Mouse (Mus musculus) inflammation-experienced regulatory T-cells (primary cell): Measurements from ENCODE around the gene Nipsnap1. TPM values are rescaled to one million over a fixed set of nuclear protein-coding genes. Genes with fewer than 3 reads are reported as not detected.

Experiments used
- polyA plus RNA-seq, 2 experiments: library from polyadenylated mRNA; unstranded; fragments of 100-300 nt; shearing (Covaris generic); gene quantifications; one replicate each; pipeline ENCODE4 v1.2.1; 2017

Nipsnap1 gene
- polyA plus RNA-seq = 10 to 100 TPM; 31.1 to 34.4 TPM

DNA sequence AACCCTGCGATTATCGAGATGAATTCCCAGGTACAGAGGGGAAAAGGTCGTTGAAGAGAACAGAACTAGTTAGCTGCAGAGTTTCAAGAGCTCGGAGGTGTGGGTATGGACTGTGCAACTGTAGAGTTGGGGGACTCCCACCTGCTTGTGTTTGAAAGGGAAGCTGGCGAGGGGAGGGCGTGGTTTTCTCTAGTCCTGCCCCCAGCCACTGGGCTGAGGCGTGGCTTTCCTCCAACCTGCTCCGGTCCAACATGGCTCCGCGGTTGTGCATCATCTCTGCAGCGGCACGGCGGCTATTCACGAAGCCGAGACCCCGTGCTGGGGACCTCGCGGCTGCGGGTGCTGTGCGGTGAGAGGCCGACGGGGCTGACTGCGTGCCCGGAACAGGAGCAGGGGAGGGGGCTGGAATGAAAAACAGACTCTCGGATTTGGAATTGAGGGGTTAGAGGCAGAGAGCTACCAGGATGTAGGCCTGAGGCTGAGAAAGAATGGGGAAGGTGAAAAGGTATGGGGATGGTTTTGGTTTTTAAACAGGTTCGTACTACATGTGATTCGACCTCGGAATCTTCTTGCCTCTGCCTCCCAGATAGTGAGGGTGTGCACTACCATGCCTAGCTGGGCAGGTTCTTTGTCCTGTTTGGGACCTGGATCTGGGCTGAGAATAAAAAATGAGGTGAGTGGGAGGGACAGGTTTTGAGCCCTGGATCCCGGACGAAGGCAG lies at the start of gene Nipsnap1:
TSS of gene Nipsnap1 (plus strand) at position 197 of the 721 bp plus-strand sequence.

DNA sequence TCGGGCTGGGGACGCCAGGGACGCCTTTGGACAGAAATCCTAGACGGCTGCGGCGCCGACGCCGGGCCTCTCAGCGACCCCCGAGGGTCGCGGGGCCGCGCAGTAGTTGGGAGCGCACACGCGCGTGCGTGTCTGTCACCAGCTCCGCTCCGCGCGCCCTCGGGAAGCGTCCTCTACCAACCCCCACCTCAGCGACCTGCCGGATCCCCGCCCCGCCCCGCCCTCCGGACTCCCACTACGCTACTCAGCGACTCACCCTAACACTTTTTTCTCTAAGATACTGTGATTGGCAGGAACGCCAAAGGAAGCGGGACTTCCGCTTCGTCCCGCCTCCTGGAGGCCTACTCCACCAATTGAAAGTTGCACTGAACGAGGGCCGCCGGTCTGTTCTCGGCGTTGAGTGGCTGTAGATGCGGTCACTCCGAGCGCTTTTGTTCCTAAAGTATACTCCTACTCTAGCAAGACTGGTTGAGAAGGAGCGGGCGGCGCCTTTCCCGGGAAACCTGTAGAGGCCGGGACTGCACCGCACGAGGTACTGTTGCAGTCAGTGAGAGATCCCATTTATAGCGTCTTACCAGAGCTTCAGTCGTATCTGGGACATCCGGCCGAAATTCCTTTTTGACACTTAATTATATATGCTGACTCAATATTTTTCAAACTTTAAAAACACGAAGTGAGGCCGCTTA lies 24.4 kb upstream of the Nipsnap1 start, which contains the start of gene Nf2:
TSS of gene Nf2 (minus strand) at position 279 of the 686 bp plus-strand sequence.

DNA sequence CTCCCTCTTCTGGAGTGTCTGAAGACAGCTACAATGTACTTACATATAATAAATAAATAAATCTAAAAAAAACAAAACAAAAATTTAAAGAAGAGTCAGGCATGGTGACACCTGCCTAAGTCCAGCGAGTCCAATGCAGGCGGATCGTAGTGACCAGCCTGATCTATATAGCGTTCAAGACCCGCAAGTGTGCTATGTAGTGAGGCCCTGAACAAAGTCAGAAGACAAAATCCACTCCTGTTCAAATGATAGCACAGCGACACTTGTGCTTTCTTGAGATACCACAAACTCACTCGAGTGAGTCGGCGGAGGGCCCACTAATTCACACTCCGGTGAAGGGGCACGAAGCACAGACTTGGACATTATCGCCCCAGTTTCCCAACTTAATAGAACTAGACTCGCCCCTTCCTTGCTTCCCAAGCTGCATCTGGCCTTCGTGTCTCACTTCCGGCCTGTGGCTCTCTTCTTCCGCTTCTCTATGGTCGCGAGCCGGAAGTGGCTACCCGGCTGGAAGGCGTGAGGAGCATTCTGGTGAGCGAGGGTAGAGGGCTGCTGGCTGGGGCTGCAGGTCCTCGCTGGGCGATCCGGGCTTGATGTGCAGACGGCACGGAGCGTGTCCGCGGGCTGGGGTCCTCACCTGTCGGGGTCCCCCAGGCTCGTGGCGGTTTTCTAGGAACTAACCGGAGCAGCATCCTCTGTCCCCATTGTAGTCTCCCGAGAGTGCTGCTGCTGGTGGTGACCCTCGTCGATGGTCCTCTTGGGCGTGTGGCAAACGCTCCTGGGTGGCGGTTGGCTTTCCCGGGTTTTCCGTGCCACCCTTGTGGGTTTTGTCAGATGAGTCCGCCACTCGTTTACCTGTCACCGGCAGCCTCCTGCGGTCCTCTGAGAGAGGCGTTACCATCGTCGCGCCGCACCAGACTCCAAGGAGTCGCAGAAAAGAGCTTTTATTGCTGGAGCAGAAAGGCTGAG lies 21.4 kb downstream of the Nipsnap1 start, which contains the start of gene Thoc5:
TSS of gene Thoc5 (plus strand) at position 473 of the 969 bp plus-strand sequence.

Other genes starting within 250 kb of the Nipsnap1 start
- gene Ascc2, start 236.2 kb upstream of the Nipsnap1 start, polyA plus RNA-seq = 10 to 100 TPM; 40.0 to 48.8 TPM
- 100 to 1,000 TPM; 303 to 324 TPM for gene Uqcr10, start 169.6 kb upstream of the Nipsnap1 start, polyA plus RNA-seq
- gene Zmat5, start 169.3 kb upstream of the Nipsnap1 start, polyA plus RNA-seq = 10 to 100 TPM; 91.2 to 97.5 TPM
- under 1 TPM in 1 of 2 experiments, not detected in 1; 0.12 TPM for gene Cabp7, start 127.2 kb upstream of the Nipsnap1 start, polyA plus RNA-seq
- gene Nf2, start 24.4 kb upstream of the Nipsnap1 start, polyA plus RNA-seq = 10 to 100 TPM; 44.7 to 45.5 TPM
- gene Thoc5, start 21.4 kb downstream of the Nipsnap1 start, polyA plus RNA-seq = 10 to 100 TPM; 47.3 to 48.0 TPM
- gene Nefh, start 74.1 kb downstream of the Nipsnap1 start, polyA plus RNA-seq = 10 to 100 TPM in 1 of 2 experiments, 1 to 10 TPM in 1; 6.2 to 11.8 TPM
- 100 to 1,000 TPM in 1 of 2 experiments, 10 to 100 TPM in 1; 87.7 to 127 TPM for gene Ap1b1, start 112.9 kb downstream of the Nipsnap1 start, polyA plus RNA-seq
- not detected for gene Rasl10a, start 184.2 kb downstream of the Nipsnap1 start, polyA plus RNA-seq
- 10 to 100 TPM in 1 of 2 experiments, 1 to 10 TPM in 1; 5.1 to 12.5 TPM for gene Gas2l1, start 191.4 kb downstream of the Nipsnap1 start, polyA plus RNA-seq
- gene Rhbdd3, start 225.0 kb downstream of the Nipsnap1 start, polyA plus RNA-seq = 10 to 100 TPM in 1 of 2 experiments, 1 to 10 TPM in 1; 8.6 to 11.0 TPM
- 100 to 1,000 TPM; 654 to 738 TPM for gene Ewsr1, start 225.3 kb downstream of the Nipsnap1 start, polyA plus RNA-seq